Mouse (Mus musculus) CD4-positive helper T cell, adult 2 months (primary cell): ENCODE measurements around the gene Pou6f2.

ENCODE experiments used
- DNase-seq: peaks from one replicate; pipeline ENCODE4 v3.0.0-alpha.2; 2012; ENCODE audit warnings: low read depth, missing footprints, low spot score

Gene Pou6f2

DNA sequence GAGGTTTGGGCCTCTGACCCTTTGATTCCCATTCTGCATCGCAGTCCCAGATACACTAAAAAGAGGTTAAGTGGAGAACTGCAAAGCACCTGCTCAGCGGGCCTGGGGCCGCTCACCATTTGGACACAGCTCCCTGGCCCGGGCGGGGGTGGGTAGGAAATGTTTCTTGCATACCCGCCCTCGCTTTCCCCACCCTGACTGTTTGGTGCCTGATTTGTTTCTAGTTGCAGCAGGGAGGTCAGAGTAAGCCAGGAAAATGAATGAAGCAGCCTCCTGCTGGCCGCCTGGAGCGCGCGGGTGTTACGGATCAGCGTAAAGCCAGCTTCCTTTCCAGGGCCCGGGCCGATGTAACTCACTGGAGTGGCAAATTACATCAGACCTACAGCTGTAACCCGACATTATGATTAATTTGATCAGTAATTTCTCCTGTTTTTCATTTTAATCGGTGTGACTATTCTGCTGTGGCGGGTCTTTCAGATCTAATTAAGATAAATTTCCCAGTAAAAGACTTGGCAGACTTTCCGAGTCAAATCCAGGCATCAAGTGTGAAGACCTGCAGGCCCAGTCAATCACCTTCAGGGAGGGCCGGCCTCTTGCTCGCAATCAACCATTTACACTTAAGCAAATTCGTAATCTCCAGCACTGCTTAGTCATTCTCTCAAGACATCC is 178.8 kb downstream of the Pou6f2 start:
- DNase-seq, result no peak

GRCm38 (mm10) chr13:18211242-18211641 is 186.2 kb downstream of the Pou6f2 start:
- DNase-seq, result no peak

DNA sequence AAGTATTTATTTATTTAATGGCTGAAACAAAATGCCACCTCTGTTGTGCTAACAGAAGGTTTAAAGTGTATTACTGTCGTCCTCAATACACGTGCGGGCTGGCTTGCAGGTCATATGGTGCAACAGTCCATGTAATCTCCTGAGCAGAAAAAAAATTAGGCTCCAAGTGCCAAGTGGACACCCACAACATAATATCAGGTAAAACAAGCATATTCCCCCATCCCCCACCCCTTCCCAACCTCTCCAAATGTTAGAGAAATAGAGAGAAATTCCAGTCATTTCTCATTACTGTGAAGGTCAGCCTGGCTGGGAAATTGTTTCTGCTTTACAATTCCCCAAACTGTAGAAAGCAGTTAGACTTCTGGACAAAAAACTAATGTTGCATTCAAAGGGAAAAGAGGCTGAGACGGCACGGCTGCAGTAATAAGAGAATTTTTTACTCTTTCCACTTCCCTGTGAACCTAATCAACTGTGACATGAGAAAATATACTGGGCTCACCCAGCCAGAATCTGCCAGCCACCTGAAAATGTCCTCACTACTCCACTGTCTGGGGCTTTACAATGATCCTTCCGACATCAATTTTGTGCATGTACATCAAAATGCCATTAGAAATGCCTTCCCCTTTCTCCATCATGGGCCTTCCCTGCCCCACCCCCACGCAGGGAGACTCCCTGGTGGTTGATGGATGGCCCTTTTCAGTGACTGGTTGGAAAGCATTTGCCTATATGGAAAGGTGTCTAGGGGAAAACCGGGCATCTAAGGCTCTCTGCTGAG is 192.8 kb downstream of the Pou6f2 start:
- no peak for DNase-seq

DNA sequence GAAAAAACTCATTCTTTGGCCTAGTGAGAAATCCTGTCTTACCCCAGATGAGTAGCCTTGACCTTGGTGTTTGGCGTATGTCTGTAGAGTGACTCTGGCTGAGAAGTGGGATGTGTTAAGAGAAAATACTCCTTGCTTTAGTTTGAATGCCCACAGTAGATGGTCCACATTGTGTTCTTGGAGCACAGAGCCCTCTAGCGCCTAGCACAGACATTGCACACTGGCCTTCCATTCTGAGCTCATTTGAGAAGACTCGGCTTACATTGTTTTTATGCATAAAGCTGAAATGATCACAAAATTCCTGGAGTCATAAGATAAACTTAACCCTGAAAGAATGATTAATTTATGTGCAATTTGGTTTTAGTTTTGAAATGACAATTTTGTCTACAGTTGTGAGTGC is 223.5 kb downstream of the Pou6f2 start:
- no peak for DNase-seq

- DNase-seq, result no peak
Measured at GRCm38 (mm10) chr13:18173021-18173420, 224.5 kb downstream of the Pou6f2 start.

DNA sequence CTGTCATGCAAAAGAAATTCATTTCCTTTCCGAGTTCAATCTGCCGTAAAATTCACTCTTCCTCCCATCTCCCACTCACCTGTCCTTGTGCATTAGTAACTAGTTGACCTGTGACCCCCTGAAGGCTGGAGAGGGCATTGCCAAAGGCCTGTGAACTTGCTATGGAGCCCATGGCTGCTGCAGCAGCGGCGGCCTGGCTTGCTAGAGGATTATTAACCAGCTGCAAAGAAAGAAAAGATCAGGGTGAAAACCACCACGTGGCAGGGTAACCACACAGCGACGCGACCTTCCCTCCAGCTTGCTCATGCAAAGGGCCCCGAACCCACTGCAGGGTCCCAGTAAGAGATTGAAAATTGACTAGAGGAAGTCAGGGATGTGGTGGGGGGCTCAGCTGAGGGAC is 225.2 kb downstream of the Pou6f2 start:
- DNase-seq, result no peak

GRCm38 (mm10) chr13:18164182-18164581 is 233.3 kb downstream of the Pou6f2 start:
- DNase-seq, result no peak

GRCm38 (mm10) chr13:18160566-18160965 is 236.9 kb downstream of the Pou6f2 start:
- DNase-seq, result no peak

- DNase-seq, result no peak
Measured at GRCm38 (mm10) chr13:18153949-18154582, 243.4 kb downstream of the Pou6f2 start.

GRCm38 (mm10) chr13:18133646-18134045 is 263.8 kb downstream of the Pou6f2 start:
- no peak for DNase-seq

DNA sequence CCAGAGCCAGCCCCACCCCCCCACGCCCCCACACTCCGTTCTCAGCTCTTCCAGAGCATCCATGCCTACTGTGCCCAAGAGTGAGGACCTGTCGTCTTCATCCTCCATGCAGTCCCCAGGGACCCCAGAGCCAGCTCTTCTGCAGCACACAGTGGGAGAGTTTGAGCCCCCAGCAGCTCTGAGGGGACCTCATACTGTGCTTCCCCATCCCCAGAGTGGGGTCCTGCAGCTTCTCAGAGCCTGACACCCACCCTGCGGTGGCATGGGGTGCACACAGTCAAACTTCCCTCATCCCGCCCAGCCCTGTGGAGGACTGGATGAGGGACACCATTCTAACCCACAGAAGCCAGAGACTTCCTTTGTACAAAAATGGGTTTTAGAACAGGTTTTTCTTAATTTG is 264.3 kb downstream of the Pou6f2 start:
- DNase-seq, result no peak

DNA sequence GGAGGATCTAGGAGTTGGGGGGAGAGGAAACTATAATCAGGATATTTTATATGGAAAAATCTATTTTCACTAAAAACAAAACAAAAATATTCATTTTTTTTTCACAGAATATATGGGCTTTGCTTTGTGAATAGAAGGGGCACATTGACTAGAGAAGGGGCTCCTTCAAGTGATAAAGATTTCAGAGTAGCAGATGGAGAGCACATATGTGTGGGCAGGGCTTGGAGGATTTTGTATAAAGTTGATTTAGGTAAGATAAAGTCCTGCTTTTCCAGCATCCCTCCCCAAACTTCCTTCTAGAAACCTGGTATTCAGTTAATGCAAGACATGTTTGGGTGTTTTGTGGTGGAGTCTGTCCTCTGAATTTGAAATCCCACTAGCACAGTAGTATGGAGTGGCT is 266.2 kb downstream of the Pou6f2 start:
- no peak for DNase-seq

DNA sequence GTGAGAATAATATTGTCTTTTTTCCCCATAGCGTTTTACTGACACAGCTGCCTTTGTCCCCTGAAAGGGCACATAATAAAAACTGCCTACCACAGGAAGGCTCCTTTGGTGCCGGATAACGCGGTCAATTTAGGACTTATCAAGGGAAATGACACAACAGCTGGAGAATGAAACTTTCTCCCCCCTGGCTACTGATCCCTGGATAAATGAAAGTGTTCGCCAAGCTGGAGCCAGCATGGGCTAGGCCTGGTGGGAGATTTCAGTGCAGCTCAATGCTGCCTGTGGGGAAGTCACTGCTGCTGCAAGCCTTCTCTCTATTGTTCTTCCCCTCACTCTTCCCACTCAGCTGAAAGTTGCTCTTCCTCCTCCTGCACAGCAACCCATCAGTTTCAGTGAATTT is 267.8 kb downstream of the Pou6f2 start:
- no peak for DNase-seq

- no peak for DNase-seq
Measured at GRCm38 (mm10) chr13:18128826-18129225, 268.7 kb downstream of the Pou6f2 start.

DNA sequence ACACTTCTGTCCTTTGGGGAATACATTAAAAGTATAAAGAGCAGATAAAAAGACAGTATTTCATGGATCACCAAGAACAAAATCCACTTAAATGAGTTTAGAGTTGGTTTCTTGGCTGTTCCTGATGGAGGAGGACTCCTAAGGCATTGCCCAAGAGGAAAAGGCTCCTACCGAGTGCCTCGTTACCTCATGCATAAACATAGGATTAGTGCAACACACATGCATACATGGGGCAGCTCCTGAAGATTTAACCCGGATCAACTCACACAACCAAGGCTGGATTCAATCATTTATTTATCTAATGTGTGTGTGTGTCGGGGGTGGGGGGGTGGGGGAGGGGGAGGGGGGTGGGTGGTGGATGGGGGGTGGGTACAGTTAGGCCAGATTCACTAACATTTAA is 269.4 kb downstream of the Pou6f2 start:
- no peak for DNase-seq

DNA sequence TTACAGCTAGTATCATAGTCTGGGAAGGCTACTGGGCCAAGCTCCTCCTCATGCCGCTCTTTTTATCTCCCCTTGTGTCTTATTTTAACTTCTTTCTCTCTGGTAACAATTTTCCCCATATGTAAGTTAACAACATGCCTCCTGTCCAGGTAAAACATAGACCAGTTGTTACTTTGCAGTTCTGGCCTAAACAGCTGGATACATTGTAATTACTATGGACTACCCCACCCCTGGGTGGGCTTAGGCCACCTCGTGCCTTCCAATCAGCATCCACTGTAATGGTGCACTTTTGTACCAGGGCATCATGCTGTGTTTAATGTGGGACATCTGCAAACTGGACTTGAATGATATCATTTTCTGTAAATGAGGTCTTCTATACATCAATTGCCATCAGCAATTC is 271.4 kb downstream of the Pou6f2 start:
- DNase-seq, result no peak

- DNase-seq, result no peak
Measured at GRCm38 (mm10) chr13:18125226-18126000, 272.1 kb downstream of the Pou6f2 start.

DNA sequence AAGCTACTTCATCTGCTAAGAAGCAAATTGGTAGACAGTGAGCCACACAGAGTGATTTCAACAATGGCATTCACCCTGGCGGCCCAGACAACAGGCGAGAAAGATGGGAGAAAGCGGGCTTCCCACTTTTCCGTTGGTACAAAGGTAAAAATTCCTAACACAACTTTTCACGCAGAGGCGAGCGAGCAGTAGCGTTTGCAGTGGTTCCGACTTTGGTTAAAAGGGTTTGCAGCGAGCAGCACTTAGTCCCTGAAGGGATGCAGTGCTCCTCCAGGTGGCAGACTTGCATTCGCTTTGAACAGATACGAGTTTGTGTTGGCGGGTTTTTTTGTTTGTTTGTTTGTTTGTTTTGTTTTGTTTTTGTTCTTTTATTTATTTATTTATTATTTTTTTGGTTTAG is 273.1 kb downstream of the Pou6f2 start:
- DNase-seq, result no peak

GRCm38 (mm10) chr13:18120406-18120805 is 277.1 kb downstream of the Pou6f2 start:
- DNase-seq, result no peak

DNA sequence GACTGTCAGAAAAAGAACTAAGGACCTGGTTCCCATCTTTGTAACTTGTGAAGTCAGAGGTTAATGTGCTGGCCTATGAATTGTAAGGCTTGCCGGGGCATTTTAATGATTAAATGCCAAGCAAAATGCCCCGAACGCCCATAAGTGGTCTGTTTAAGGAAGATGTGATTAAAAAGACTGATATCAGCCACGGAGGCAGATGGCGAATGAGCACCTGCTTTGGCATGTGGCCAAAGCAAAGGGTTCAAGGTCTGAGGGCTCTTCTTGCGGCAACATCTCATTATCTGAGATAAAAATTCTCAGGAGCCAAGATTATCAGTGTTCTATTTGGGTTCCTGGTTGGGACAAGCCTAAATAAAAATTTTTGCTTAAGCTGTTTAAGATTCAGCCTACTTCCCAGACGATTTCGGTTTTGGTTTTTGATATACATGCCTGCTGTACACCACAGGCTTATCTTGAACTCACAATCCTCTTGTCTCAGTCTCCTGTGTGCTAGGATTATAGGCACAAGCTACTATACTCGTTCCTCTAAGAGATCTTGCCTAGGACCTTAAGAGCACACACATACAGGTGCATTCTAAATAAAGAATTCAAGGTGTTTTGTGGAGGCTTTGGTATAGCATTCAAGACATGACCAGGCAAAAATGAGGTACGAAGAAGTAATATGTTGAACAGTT is 315.9 kb downstream of the Pou6f2 start:
- no peak for DNase-seq
